Mouse (Mus musculus) heart, postnatal 0 days (tissue): ENCODE measurements around the gene Sptssb. TPM values are rescaled to one million over a fixed set of nuclear protein-coding genes. Genes with fewer than 3 reads are reported as not detected.

Source experiments
- ATAC-seq: fragments of 200-750 bp; cut with Nextera tagmentation; 2 replicates; pipeline ENCODE4 v1.8.0; 2017; ENCODE audit warnings: low read depth, moderate number of reproducible peaks, moderate library complexity; ENCODE audit not compliant: insufficient read depth
- DNase-seq: peaks from one replicate; pipeline ENCODE4 v3.0.0-alpha.2; 2016; ENCODE audit warnings: low spot score
- H3K27ac ChIP-seq: fragments of 300-500 bp; sonication (generic); 2 replicates; pipeline ENCODE4 v1.5.1; 2014; ENCODE audit warnings: low read depth, mild to moderate bottlenecking
- H3K27me3 ChIP-seq: fragments of 300-500 bp; sonication (generic); 2 replicates; pipeline ENCODE4 v1.6.1; 2014; ENCODE audit warnings: low read length, mixed read lengths; ENCODE audit not compliant: control insufficient read depth, insufficient read depth
- H3K36me3 ChIP-seq: fragments of 300-500 bp; sonication (generic); replicated peaks from 2 replicates; pipeline ENCODE4 v1.6.1; 2014; ENCODE audit warnings: low read length, mixed read lengths; ENCODE audit not compliant: control insufficient read depth, insufficient read depth
- H3K4me1 ChIP-seq: fragments of 300-500 bp; sonication (generic); 2 replicates; pipeline ENCODE4 v1.6.1; 2014; ENCODE audit warnings: antibody characterized with exemption; ENCODE audit not compliant: control insufficient read depth, insufficient read depth
- H3K4me2 ChIP-seq: fragments of 300-500 bp; sonication (generic); 2 replicates; pipeline ENCODE4 v1.6.1; 2014; ENCODE audit warnings: low read depth, mild to moderate bottlenecking, low read length, moderate library complexity
- H3K4me3 ChIP-seq: fragments of 300-500 bp; sonication (generic); 2 replicates; pipeline ENCODE4 v1.5.1; 2014; ENCODE audit warnings: low read depth, low read length
- H3K9ac ChIP-seq: fragments of 300-500 bp; sonication (generic); replicated peaks from 2 replicates; pipeline ENCODE4 v1.6.1; 2014; ENCODE audit warnings: low read depth, low read length, mixed read lengths
- H3K9me3 ChIP-seq: fragments of 300-500 bp; sonication (generic); replicated peaks from 2 replicates; pipeline ENCODE4 v1.6.1; 2016; ENCODE audit warnings: low read length; ENCODE audit not compliant: control insufficient read depth
- CTCF ChIP-seq: IDR thresholded peaks from 2 replicates; pipeline ENCODE4 v1.5.1; 2016; ENCODE audit warnings: antibody characterized with exemption, control low read depth, low read depth
- EP300 ChIP-seq: IDR thresholded peaks from 2 replicates; pipeline ENCODE4 v1.6.1; 2016; ENCODE audit warnings: antibody characterized with exemption, low read depth
- WGBS: fragments of 180-500 bp; shearing (Covaris S2); extraction: QIAGEN DNeasy Blood & Tissue Kit; methylation state at CpG from one replicate; pipeline ENCODE4 v1.1.7; 2014; 5-methylcytosine and 5-hydroxymethylcytosine counted together
- polyA plus RNA-seq: library from polyadenylated mRNA; unstranded; fragments of >200 nt; fragmentation: Nextera tagmentation; extraction: Ambion mirVana; gene quantifications from 2 replicates; pipeline ENCODE4 v1.2.1, GENCODE M21; 2015
- total RNA-seq: library from RNA; depleted of rRNA; stranded (reverse); fragments of >200 nt; gene quantifications from 2 replicates; pipeline ENCODE4 v1.2.3, GENCODE M21; 2014; ENCODE audit warnings: low replicate concordance

Gene Sptssb
- total and polyA plus RNA-seq, 2 experiments from 2014 or later = 28.7 TPM; not detected in 1

DNA sequence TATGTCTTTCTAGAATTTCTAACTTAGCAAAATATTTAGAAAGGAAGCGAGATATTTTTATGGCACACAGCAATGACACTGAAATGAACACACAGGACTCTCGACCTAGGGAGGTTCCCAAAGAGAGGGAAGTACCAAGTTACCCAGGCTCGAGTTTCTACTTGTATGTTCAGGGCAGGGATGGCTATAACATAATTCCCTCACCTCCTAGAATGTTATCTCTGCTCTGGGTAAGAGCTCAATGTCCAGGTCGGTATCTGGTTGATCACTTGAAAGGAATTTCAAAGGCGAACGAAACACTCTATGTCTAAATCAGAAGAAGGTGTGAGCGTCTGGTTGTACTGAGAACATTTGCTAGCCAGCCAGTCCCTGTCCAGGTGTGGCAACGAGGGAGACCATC, 10.0 kb upstream of the Sptssb start:
- Histone ChIP-seq H3K4me3 (no peak overlapping the region), H3K4me2 (no peak overlapping the region), H3K9ac (no peak overlapping the region), H3K9me3 (no peaks in the 10 kb centered on the region), H3K27ac (no peak overlapping the region), H3K27me3 (no peaks in the 10 kb centered on the region), H3K36me3 (no peaks in the 10 kb centered on the region), H3K4me1 (no peaks in the 10 kb centered on the region)
- TF ChIP-seq EP300 = no peak
- no peak for TF ChIP-seq CTCF
- ATAC-seq = no peak
- 62% methylated on average over 8 of the region's 8 CpGs for WGBS
- DNase-seq = no peak

DNA sequence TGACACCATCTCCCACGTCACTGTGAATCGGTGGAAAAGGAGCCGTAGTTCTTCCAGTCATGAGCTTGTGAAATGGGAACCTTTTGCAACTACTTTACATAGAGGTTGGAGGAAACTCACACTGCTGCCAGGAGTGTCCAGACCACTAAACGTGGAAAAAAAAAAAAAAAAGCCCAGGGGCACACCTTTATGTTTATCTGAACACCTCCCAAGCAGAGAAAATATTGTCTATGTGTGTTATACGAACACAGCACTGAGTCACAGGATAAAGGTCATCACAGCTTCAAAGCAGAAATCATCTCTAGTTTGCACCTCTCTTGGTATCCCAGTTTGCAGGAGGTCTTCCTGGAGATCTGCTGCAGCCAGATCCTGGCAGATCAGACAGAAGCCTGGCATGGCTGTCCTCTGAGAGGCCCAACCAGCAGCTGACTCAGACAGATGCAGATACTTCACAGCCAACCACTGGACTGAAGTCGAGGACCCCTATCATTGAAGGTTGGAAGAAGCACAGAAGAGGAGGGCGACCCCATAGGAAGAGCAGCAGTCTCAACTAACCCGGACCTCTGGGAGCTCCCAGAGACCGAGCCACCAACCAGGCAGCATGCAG, 2.2 kb upstream of the Sptssb start:
- ATAC-seq = no peak
- Histone ChIP-seq H3K9me3 (no peaks in the 10 kb centered on the region), H3K9ac (no peak overlapping the region), H3K36me3 (no peaks in the 10 kb centered on the region), H3K27me3 (peaks cover 16% of the 10 kb centered on the region), H3K4me2 (peak overlapping the region; percentile 84), H3K4me1 (peaks cover 15% of the 10 kb centered on the region), H3K4me3 (peak overlapping the region; percentile 46), H3K27ac (no peak overlapping the region)
- WGBS = 26% methylated on average over 9 of the region's 9 CpGs
- TF ChIP-seq EP300 (no peak), CTCF (no peak)
- no peak for DNase-seq

DNA sequence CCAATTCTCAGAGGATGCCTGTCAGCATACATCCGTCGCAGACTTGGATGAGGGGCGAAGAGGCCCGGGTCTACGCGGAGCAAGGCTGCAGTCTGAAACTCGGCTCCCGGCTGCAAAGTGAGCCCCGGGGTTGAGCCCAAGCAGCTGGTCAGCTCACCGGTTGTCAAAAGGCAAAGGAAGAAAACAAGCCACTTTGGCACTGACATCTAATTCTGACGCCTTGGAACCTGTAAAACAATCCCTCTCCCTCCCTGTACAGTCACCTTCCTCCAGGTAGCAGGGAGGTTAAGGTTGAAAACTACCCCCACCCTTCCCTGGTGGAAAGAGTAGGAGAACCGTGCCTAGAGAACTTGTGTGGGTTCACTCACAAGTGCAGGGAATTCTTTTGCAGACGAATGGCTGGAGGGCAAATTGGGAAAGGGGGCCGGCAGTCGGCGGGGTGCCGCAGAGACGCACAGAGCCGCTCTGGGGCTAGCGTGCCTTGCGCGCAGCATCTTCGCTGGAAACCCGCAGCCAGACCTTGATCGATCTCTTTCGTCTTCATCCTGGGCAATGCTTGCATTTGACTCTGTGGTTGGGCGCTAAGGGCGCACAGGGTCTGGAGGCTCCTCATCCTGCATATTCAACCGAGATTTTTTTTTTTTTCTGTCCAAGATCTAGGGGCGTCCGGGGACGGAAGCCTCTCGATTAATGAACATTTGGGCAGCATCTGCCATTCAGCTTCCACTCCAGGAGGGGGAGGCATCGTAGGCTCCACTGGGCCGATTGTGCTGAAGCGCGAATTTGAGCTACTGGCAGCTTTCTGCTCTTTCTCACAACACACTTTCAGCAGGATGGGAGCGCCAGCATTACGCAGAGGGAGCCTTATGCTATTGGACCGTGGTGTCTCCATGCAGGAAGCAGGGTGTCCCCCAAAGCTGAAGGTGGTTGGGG, 1.1 kb upstream of the Sptssb start:
- DNase-seq = peak; percentile 28
- no peak for TF ChIP-seq EP300
- peak; percentile 16; the same call in 1 of the 2 replicates for TF ChIP-seq CTCF
- H3K4me1 ChIP-seq = peaks cover 15% of the 10 kb centered on the region
- under 1% methylated on average over 40 of the region's 40 CpGs for WGBS
- H3K4me3 ChIP-seq = peak overlapping the region; percentile 46
- no peaks in the 10 kb centered on the region for H3K36me3 ChIP-seq
- H3K9ac ChIP-seq = no peak overlapping the region
- no peak overlapping the region for H3K27ac ChIP-seq
- peaks cover 16% of the 10 kb centered on the region for H3K27me3 ChIP-seq
- ATAC-seq = peak; percentile 62; the same call in 1 of the 2 replicates
- peak overlapping the region; percentile 84 for H3K4me2 ChIP-seq
- no peaks in the 10 kb centered on the region for H3K9me3 ChIP-seq

DNA sequence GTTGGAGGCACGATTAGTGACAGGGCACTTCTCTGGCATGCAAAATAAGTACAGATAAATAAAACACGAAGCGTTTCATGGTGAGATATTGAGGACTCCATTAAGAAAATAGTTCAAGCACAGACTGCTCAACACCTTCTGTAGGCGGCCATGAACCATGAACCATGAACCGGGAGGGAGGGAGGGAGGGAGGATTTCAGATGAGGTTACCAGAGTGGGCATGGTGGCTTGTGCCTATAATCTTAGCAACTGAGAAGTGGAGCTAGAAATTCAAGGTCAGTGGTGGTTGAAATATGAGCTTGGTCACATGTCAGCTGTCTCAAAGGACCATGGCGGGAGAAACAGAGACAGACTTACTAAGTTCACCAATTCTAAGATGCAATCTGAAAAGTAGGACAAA, 20.3 kb downstream of the Sptssb start:
- no peaks in the 10 kb centered on the region for H3K27me3 ChIP-seq
- H3K9me3 ChIP-seq = no peaks in the 10 kb centered on the region
- H3K27ac ChIP-seq = no peak overlapping the region
- TF ChIP-seq CTCF (no peak), EP300 (no peak)
- 85% methylated on average over 6 of the region's 6 CpGs for WGBS
- no peak for DNase-seq
- no peak for ATAC-seq
- no peak overlapping the region for H3K4me3 ChIP-seq
- no peak overlapping the region for H3K4me2 ChIP-seq
- no peak overlapping the region for H3K9ac ChIP-seq
- no peaks in the 10 kb centered on the region for H3K4me1 ChIP-seq
- no peaks in the 10 kb centered on the region for H3K36me3 ChIP-seq

DNA sequence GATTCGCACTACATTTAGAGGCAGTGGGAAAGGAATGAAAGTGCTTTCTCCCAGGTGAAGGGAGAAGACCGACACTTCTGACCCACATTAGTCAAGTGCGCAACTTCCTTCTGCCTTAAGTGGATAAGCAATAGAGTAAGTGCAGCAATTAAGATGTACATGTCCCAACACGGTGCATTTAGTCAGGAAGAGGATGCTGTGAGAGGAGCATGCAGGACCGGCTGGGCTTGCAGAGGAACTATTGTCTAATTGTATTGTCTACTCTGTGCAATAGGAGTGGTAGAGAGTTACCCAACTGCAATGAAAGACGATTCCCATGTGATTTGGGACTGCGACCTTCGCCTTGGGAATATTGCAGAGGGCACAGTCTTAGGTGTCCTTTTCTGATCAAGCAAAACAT, 30.2 kb downstream of the Sptssb start:
- 79% methylated on average over 8 of the region's 8 CpGs for WGBS
- Histone ChIP-seq H3K27me3 (no peaks in the 10 kb centered on the region), H3K36me3 (no peaks in the 10 kb centered on the region), H3K4me2 (no peak overlapping the region), H3K27ac (no peak overlapping the region), H3K4me3 (no peak overlapping the region), H3K4me1 (no peaks in the 10 kb centered on the region), H3K9ac (no peak overlapping the region), H3K9me3 (no peaks in the 10 kb centered on the region)
- TF ChIP-seq EP300 = no peak
- no peak for TF ChIP-seq CTCF
- DNase-seq (no peak), ATAC-seq (no peak)

DNA sequence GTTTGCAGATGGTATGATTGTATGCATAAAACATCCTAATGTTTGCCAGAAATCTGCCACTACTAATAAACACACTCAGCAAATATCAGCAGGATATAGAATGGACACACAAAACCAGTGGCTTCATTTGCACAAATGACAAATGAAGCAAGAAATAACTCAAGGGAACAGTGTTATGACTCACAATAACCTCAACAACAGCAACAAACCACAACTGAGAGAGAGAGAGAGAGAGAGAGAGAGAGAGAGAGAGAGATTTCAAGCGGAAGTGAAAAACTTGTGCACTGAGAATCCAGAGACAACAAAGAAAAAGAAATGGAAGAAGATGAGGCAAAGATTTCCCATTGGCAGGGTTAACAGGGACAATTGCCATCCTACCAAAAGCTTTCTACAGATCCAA, 35.2 kb downstream of the Sptssb start:
- no peaks in the 10 kb centered on the region for H3K4me1 ChIP-seq
- H3K4me3 ChIP-seq = no peak overlapping the region
- H3K4me2 ChIP-seq = no peak overlapping the region
- H3K36me3 ChIP-seq = no peaks in the 10 kb centered on the region
- DNase-seq (no peak), ATAC-seq (no peak)
- TF ChIP-seq EP300 = no peak
- no peak overlapping the region for H3K9ac ChIP-seq
- H3K9me3 ChIP-seq = no peaks in the 10 kb centered on the region
- H3K27me3 ChIP-seq = no peaks in the 10 kb centered on the region
- H3K27ac ChIP-seq = no peak overlapping the region
- 78% methylated on average over 1 of the region's 1 CpGs for WGBS
